Mouse (Mus musculus) ovary, postnatal 36 days (tissue): ENCODE data around the gene Ugt2b34.
"Not testable (repeated sequence)": the region's sequence is repeated elsewhere in the genome, so short reads cannot be mapped to it uniquely, and the experiment has no call there.

Experiments
- DNase-seq: peaks from one replicate; pipeline ENCODE4 v3.0.0; 2022; ENCODE audit warnings: low spot score, mixed read lengths

The Ugt2b34 gene

DNA sequence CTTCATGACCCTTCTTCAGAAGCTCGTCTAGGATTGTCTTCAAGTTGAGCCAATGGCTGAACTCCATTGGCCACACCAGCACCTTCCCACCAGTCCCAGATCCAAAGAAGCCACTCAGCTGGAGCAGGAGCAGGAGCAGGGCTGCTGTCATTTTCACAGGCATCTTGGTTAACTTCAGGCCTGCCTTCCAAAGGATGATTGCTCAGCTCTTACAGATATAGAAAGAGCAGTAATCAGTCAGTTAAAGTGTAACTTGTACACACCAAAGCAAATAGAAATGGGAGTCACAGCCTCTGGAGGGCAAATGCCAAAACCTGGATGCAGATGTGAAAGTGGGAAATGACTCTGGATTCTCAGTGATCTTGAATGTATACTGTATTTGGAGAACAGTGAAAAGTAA lies at the start of gene Ugt2b34:
Ugt2b34 (minus strand) TSS at position 180 of the 400 bp plus-strand sequence.
- no peak for DNase-seq

- no peak for DNase-seq
Measured at GRCm38 (mm10) chr5:86942111-86942510, 35.4 kb upstream of the Ugt2b34 start.

- no peak for DNase-seq
Measured at GRCm38 (mm10) chr5:86926426-86926825, 19.7 kb upstream of the Ugt2b34 start, which contains the start of gene Ugt2b1. Gene Ugt2b1, minus strand, starts transcription at chr5:86926530.

DNA sequence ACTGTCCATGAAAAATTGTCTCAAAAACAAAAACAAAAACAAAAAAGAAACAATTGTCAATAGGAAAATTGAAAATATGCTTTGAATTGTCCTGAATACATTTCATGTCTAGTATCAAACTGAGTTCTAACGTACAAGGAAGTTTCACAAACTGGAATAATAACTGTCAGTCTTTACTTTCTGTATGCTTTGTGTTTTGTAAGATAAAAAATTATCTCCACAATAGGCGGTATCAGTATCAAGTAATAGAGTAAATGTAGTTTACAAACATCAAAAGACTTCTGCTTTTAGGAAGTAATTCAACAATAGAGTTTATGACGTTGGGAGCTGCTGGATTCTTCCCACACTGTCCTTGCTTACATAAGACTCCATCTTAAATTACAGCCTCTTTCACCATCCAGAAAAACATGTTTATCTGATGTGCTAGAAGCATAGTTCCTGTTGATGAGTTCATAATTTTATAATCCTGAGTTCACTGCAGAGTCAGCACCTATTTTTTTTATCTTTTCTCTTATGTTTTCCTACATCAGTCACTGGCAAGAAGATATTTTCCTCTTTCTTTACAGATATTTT lies 14.0 kb upstream of the Ugt2b34 start:
- DNase-seq = no peak

DNA sequence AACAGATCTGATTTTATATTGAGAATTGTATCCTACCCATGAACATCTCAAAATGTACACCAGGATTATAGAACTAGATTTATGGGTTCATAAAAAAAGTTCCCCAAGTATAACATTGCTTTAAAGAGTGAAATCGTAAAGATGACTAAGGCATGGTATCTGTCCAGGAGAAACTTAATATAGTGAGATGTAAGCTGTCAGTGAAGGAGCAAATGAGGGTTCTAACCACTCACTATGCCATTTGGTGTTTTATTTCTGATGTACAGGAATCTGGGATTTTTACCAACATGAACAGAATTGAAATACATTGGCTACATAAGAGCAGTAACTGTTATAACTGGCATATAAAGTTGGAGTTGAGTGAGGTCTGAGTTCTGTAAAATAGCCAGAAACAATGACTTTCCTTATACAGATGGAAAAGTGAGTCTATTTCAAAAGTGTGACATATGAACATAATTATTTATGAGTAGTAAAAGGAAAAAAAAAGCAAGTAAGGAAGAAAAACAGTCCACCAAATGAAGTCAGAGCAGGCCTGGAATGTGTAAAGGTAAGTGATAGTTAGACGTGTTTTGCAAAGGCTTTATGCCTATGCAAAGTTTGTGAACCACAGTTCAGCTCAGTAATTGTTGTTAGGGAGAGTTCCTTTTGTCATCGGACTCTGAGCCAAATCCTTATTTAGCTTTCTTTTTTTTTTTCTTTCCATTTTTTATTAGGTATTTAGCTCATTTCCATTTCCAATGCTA lies 4.8 kb upstream of the Ugt2b34 start:
- no peak for DNase-seq

GRCm38 (mm10) chr5:86910770-86911169 lies 4.0 kb upstream of the Ugt2b34 start:
- no peak for DNase-seq

DNA sequence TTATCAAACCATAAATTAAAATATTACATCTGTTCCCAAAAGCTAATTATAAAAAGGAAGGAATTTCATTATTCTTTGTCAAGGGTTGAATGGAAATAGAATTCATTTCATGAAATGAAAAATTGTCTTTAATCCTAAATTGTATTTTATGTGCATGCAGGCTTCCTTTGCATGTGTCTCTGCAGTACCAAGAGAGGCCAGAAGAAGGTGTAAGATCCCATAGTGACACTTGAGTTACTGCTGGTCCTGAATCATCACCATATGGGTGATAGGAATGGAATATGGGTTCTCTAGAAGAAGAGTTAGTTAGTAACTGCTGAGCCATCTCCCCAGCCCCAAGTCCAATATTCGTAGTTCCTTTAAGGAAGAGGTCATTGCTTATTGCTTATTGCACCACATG lies 16.8 kb downstream of the Ugt2b34 start:
- no peak for DNase-seq

- DNase-seq = no peak
Measured at GRCm38 (mm10) chr5:86888420-86888819, 18.3 kb downstream of the Ugt2b34 start.

GRCm38 (mm10) chr5:86887081-86887480 lies 19.7 kb downstream of the Ugt2b34 start:
- DNase-seq = no peak

- DNase-seq = no peak
Measured at GRCm38 (mm10) chr5:86886620-86887019, 20.1 kb downstream of the Ugt2b34 start.

- DNase-seq = no peak
Measured at GRCm38 (mm10) chr5:86871877-86872276, 34.9 kb downstream of the Ugt2b34 start.

- DNase-seq = no peak
Measured at GRCm38 (mm10) chr5:86858336-86858735, 48.4 kb downstream of the Ugt2b34 start.

- no peak for DNase-seq
Measured at GRCm38 (mm10) chr5:86857682-86858081, 49.1 kb downstream of the Ugt2b34 start.

GRCm38 (mm10) chr5:86856505-86856904 lies 50.2 kb downstream of the Ugt2b34 start:
- DNase-seq = not testable (repeated sequence)

- no peak for DNase-seq
Measured at GRCm38 (mm10) chr5:86851658-86852057, 55.1 kb downstream of the Ugt2b34 start.

- no peak for DNase-seq
Measured at GRCm38 (mm10) chr5:86850104-86850503, 56.6 kb downstream of the Ugt2b34 start.

- DNase-seq = not testable (repeated sequence)
Measured at GRCm38 (mm10) chr5:86841261-86841660, 65.5 kb downstream of the Ugt2b34 start.

- DNase-seq = no peak
Measured at GRCm38 (mm10) chr5:86840207-86840606, 66.5 kb downstream of the Ugt2b34 start.
